Mouse (Mus musculus) lung, postnatal 14 days (tissue): ENCODE measurements at regions not wholly inside any gene's neighbourhood (a gene's known extent, or its start where the extent isn't known, plus 50 kb on each side); places are given as distances from the start of the nearest gene placed in this dataset.

ENCODE experiments used
- DNase-seq: peaks from one replicate; pipeline ENCODE4 v3.0.0; 2021

GRCm38 (mm10) chr2:103893805-103894204 is 64.0 kb upstream of the Lmo2 start:
- no peak for DNase-seq

GRCm38 (mm10) chr2:103894981-103895676 is 62.7 kb upstream of the Lmo2 start:
- DNase-seq, result no peak

- DNase-seq, result no peak
Measured at GRCm38 (mm10) chr2:103896160-103896559, 61.6 kb upstream of the Lmo2 start.

- no peak for DNase-seq
Measured at GRCm38 (mm10) chr2:103896814-103897213, 61.0 kb upstream of the Lmo2 start.

GRCm38 (mm10) chr2:103899713-103900112 is 58.1 kb upstream of the Lmo2 start:
- no peak for DNase-seq

GRCm38 (mm10) chr2:103900384-103900783 is 57.4 kb upstream of the Lmo2 start:
- DNase-seq, result peak; percentile 53

- peak; percentile 49 for DNase-seq
Measured at GRCm38 (mm10) chr2:103901457-103901856, 56.3 kb upstream of the Lmo2 start.

- DNase-seq, result no peak
Measured at GRCm38 (mm10) chr2:103902777-103903176, 55.0 kb upstream of the Lmo2 start.

- no peak for DNase-seq
Measured at GRCm38 (mm10) chr2:103905681-103906080, 52.1 kb upstream of the Lmo2 start.

- no peak for DNase-seq
Measured at GRCm38 (mm10) chr2:103906581-103907184, 51.1 kb upstream of the Lmo2 start.
